Mouse (Mus musculus) forebrain, embryonic 13.5 days (tissue): ENCODE results near the gene Spty2d1. TPM values are rescaled to one million over a fixed set of nuclear protein-coding genes. Genes with fewer than 3 reads are reported as not detected.
"Not testable (repeated sequence)": the region's sequence is repeated elsewhere in the genome, so short reads cannot be mapped to it uniquely, and the experiment has no call there.

ENCODE experiments used
- ATAC-seq: fragments of 200-750 bp; cut with Nextera tagmentation; 2 replicates; pipeline ENCODE4 v1.8.0; 2017
- H3K27ac ChIP-seq: fragments of 300-500 bp; sonication (generic); 2 replicates; pipeline ENCODE4 v1.5.1; 2015; ENCODE audit warnings: inconsistent platforms, mild to moderate bottlenecking, moderate library complexity
- H3K27me3 ChIP-seq: fragments of 300-500 bp; sonication (generic); 2 replicates; pipeline ENCODE4 v1.6.1; 2015; ENCODE audit warnings: mild to moderate bottlenecking, inconsistent platforms
- H3K36me3 ChIP-seq: fragments of 300-500 bp; sonication (generic); 2 replicates; pipeline ENCODE4 v1.6.1; 2015; ENCODE audit warnings: mild to moderate bottlenecking, inconsistent platforms; ENCODE audit not compliant: poor library complexity, severe bottlenecking
- H3K4me1 ChIP-seq: fragments of 300-500 bp; sonication (generic); 2 replicates; pipeline ENCODE4 v1.6.1; 2015; ENCODE audit warnings: inconsistent platforms
- H3K4me2 ChIP-seq: fragments of 300-500 bp; sonication (generic); 2 replicates; pipeline ENCODE4 v1.6.1; 2015; ENCODE audit warnings: inconsistent platforms, mild to moderate bottlenecking, moderate library complexity
- H3K4me3 ChIP-seq: fragments of 300-500 bp; sonication (generic); 2 replicates; pipeline ENCODE4 v1.5.1; 2015; ENCODE audit warnings: mild to moderate bottlenecking, inconsistent platforms
- H3K9ac ChIP-seq: fragments of 300-500 bp; sonication (generic); 2 replicates; pipeline ENCODE4 v1.6.1; 2015; ENCODE audit warnings: mild to moderate bottlenecking, inconsistent platforms
- H3K9me3 ChIP-seq: fragments of 300-500 bp; sonication (generic); replicated peaks from 2 replicates; pipeline ENCODE4 v1.6.1; 2016; ENCODE audit warnings: inconsistent platforms
- WGBS: fragments of 180-500 bp; shearing (Covaris S2); methylation state at CpG from one replicate; pipeline ENCODE4 v1.1.7; 2015; 5-methylcytosine and 5-hydroxymethylcytosine counted together
- polyA plus RNA-seq: library from polyadenylated mRNA; unstranded; fragments of >200 nt; fragmentation: Nextera tagmentation; extraction: Ambion mirVana; gene quantifications from 2 replicates; pipeline ENCODE4 v1.2.1, GENCODE M21; 2015

The Spty2d1 gene
- polyA plus RNA-seq, 1 experiment from 2014 or later = 12.0 TPM

- peaks cover 57% of the 10 kb centered on the region for H3K4me1 ChIP-seq
- no peak overlapping the region for H3K4me2 ChIP-seq
- H3K27me3 ChIP-seq = no peaks in the 10 kb centered on the region
- H3K4me3 ChIP-seq = no peak overlapping the region
- no peak for ATAC-seq
- peak overlapping the region; percentile 40 for H3K27ac ChIP-seq
- H3K9ac ChIP-seq = no peak overlapping the region
- WGBS = 86% methylated on average over 5 of the region's 5 CpGs
- peaks cover 30% of the 10 kb centered on the region for H3K36me3 ChIP-seq
- no peaks in the 10 kb centered on the region for H3K9me3 ChIP-seq
Observed at GRCm38 (mm10) chr7:47001125-47001899, 6.9 kb downstream of the Spty2d1 start.

GRCm38 (mm10) chr7:47000644-47000983 lies 7.6 kb downstream of the Spty2d1 start:
- peak; percentile 95 for ATAC-seq
- Histone ChIP-seq H3K4me3 (no peak overlapping the region), H3K9me3 (no peaks in the 10 kb centered on the region), H3K27me3 (no peaks in the 10 kb centered on the region), H3K27ac (peak overlapping the region; percentile 40; the same call in 1 of the 2 replicates), H3K4me1 (peaks cover 57% of the 10 kb centered on the region), H3K36me3 (peaks cover 37% of the 10 kb centered on the region), H3K4me2 (no peak overlapping the region), H3K9ac (no peak overlapping the region)
- 42% methylated on average over 3 of the region's 3 CpGs for WGBS

GRCm38 (mm10) chr7:46999983-47000643 lies 8.1 kb downstream of the Spty2d1 start:
- peaks cover 53% of the 10 kb centered on the region for H3K4me1 ChIP-seq
- no peaks in the 10 kb centered on the region for H3K9me3 ChIP-seq
- H3K27me3 ChIP-seq = no peaks in the 10 kb centered on the region
- no peak overlapping the region for H3K4me2 ChIP-seq
- H3K9ac ChIP-seq = no peak overlapping the region
- peaks cover 42% of the 10 kb centered on the region for H3K36me3 ChIP-seq
- H3K4me3 ChIP-seq = no peak overlapping the region
- 78% methylated on average over 8 of the region's 8 CpGs for WGBS
- ATAC-seq = no peak
- peak overlapping the region; percentile 40 for H3K27ac ChIP-seq

DNA sequence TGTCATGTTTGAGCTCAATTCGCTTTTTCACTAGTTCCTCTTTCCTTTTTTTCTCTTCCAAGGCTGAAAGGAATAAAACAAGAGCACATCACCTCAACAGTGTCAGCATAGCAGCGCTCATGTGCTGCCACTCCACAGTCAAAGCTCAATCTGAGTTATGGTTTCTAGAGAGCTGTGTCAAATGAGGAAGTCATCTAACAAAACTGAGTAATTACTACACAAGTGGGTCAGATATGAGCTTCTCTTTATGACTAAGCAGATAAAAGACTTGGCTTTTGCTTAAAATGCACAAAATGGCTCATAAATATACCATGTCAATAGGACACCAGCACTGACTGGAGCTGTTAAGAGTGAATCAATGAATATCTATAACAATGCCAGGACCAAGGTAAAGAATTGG lies 9.3 kb downstream of the Spty2d1 start:
- Histone ChIP-seq H3K27me3 (no peaks in the 10 kb centered on the region), H3K9ac (no peak overlapping the region), H3K4me3 (no peak overlapping the region), H3K9me3 (no peaks in the 10 kb centered on the region), H3K27ac (no peak overlapping the region), H3K4me2 (no peak overlapping the region), H3K36me3 (peaks cover 53% of the 10 kb centered on the region), H3K4me1 (peaks cover 41% of the 10 kb centered on the region)
- no peak for ATAC-seq
- WGBS = 93% methylated on average over 2 of the region's 2 CpGs

DNA sequence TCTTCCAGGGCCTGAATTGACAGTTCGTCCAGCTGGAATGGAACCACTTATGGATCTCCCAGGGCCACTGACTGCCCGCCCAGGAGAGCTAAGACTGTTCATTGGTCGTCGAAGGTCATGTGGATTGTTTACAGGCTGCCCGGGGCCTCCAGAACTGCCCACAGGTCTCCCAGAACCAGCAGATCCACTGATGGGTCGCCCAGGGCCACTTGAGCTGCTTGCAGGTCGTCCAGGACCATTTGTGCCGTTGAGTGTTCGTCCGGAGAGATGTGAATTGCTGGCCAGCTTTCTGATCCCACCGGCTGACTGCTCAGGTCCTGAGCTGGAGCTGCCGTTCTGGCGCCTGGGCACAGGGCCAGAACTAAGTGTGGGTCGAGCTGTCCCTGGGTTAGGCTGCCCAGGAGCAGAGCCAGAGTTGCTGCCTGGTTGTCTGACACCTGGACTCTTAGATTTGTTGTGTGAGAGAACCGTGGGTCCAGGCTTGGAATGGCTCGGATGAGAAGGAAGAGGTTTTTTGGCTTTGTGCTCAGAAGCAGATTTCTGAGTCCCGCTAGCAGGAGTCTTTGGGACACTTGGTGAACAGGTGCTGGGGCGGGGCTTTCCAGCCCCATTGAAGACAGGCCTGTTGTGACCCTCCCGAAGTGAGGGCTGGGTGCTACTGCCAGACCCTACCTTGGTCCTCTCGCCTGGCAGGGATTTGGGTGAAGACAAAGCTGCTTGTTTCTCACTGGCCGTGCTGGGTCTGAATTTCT lies 10.4 kb downstream of the Spty2d1 start:
- H3K9ac ChIP-seq = no peak overlapping the region
- peaks cover 30% of the 10 kb centered on the region for H3K4me1 ChIP-seq
- H3K9me3 ChIP-seq = no peaks in the 10 kb centered on the region
- H3K27ac ChIP-seq = peak overlapping the region; percentile 61
- no peaks in the 10 kb centered on the region for H3K27me3 ChIP-seq
- H3K36me3 ChIP-seq = peaks cover 63% of the 10 kb centered on the region
- H3K4me3 ChIP-seq = no peak overlapping the region
- no peak overlapping the region for H3K4me2 ChIP-seq
- WGBS = 84% methylated on average over 21 of the region's 21 CpGs
- ATAC-seq = no peak

DNA sequence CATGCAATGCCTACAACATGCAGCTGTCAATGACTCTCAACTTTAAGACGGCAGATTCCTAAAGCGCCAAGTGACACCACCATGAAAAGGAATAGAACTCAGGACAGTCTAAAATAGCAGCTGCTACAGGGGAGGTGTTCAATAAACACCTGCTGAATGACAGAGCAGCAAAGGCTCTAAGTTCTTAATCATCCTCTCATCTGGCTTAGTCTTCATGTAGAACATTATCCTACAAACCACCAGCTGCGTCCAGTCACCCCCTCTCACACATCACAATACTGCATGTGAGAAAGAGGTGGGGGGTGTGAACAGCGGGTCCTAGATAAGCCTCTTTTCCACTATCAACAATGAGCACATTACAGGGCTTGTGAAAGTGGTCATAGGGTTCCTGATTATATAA lies 11.2 kb downstream of the Spty2d1 start:
- H3K4me1 ChIP-seq = peaks cover 22% of the 10 kb centered on the region
- peaks cover 68% of the 10 kb centered on the region for H3K36me3 ChIP-seq
- H3K4me3 ChIP-seq = no peak overlapping the region
- no peak for ATAC-seq
- WGBS = 86% methylated on average over 4 of the region's 4 CpGs
- H3K4me2 ChIP-seq = no peak overlapping the region
- no peaks in the 10 kb centered on the region for H3K27me3 ChIP-seq
- no peak overlapping the region for H3K27ac ChIP-seq
- H3K9ac ChIP-seq = no peak overlapping the region
- H3K9me3 ChIP-seq = no peaks in the 10 kb centered on the region

- Histone ChIP-seq H3K4me3 (no peak overlapping the region), H3K27ac (no peak overlapping the region), H3K27me3 (no peaks in the 10 kb centered on the region), H3K4me1 (peaks cover 10% of the 10 kb centered on the region), H3K4me2 (no peak overlapping the region), H3K9me3 (no peaks in the 10 kb centered on the region), H3K36me3 (peaks cover 75% of the 10 kb centered on the region), H3K9ac (no peak overlapping the region)
- ATAC-seq = no peak
- 90% methylated on average over 3 of the region's 3 CpGs for WGBS
Observed at GRCm38 (mm10) chr7:46995558-46995957, 12.7 kb downstream of the Spty2d1 start.

GRCm38 (mm10) chr7:46993079-46993478 lies 15.1 kb downstream of the Spty2d1 start:
- Histone ChIP-seq H3K4me3 (no peak overlapping the region), H3K27me3 (no peaks in the 10 kb centered on the region), H3K9ac (no peak overlapping the region), H3K27ac (no peak overlapping the region), H3K36me3 (peaks cover 68% of the 10 kb centered on the region), H3K4me1 (no peaks in the 10 kb centered on the region), H3K4me2 (no peak overlapping the region), H3K9me3 (no peaks in the 10 kb centered on the region)
- WGBS = 89% methylated on average over 8 of the region's 8 CpGs
- ATAC-seq = no peak

- ATAC-seq, H3K27ac ChIP-seq, H3K4me3 ChIP-seq, H3K4me2 ChIP-seq, H3K9ac ChIP-seq, H3K9me3 ChIP-seq, H3K4me1 ChIP-seq, H3K27me3 ChIP-seq: not testable (repeated sequence)
- H3K36me3 ChIP-seq = peaks cover 32% of the 10 kb centered on the region
- 82% methylated on average over 4 of the region's 4 CpGs for WGBS
Observed at GRCm38 (mm10) chr7:46989387-46989786, 18.8 kb downstream of the Spty2d1 start.

DNA sequence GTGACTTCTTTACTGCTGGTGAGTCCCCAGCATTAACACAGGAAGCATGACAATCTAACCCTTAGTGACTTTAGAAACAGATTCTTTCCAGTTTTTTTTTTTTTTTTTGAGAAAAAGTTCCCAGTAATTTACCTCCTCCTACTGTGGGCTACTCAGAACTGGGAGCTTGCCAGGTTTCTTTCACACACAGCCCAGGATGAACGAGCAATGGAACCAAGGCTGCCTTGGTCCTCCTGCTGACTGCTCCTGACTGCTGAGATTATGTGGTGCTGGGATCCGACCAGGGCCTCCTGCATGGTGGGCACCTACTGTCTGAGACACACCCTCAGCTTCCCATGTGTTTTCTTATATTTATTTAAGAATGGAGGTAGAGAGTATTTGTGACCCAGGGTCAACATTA lies 21.1 kb downstream of the Spty2d1 start:
- peaks cover 13% of the 10 kb centered on the region for H3K36me3 ChIP-seq
- no peaks in the 10 kb centered on the region for H3K27me3 ChIP-seq
- no peak overlapping the region for H3K4me3 ChIP-seq
- no peak for ATAC-seq
- no peak overlapping the region for H3K9ac ChIP-seq
- no peak overlapping the region for H3K27ac ChIP-seq
- no peak overlapping the region for H3K4me2 ChIP-seq
- H3K4me1 ChIP-seq = no peaks in the 10 kb centered on the region
- 58% methylated on average over 2 of the region's 2 CpGs for WGBS
- H3K9me3 ChIP-seq = no peaks in the 10 kb centered on the region

GRCm38 (mm10) chr7:46986646-46987045 lies 21.6 kb downstream of the Spty2d1 start:
- ATAC-seq = no peak
- Histone ChIP-seq H3K27ac (no peak overlapping the region), H3K27me3 (no peaks in the 10 kb centered on the region), H3K9ac (no peak overlapping the region), H3K9me3 (no peaks in the 10 kb centered on the region), H3K4me1 (no peaks in the 10 kb centered on the region), H3K36me3 (peaks cover 8% of the 10 kb centered on the region; the same call in 1 of the 2 replicates), H3K4me3 (no peak overlapping the region), H3K4me2 (no peak overlapping the region)
- WGBS = 71% methylated on average over 5 of the region's 5 CpGs
